Mouse (Mus musculus) ES-Bruce4 (cell line): Measurements from ENCODE around the gene Smg9. TPM values are rescaled to one million over a fixed set of nuclear protein-coding genes. Genes with fewer than 3 reads are reported as not detected.

Experiments
- H3K27ac ChIP-seq: 2 replicates; pipeline ENCODE4 v1.5.1; 2012; ENCODE audit warnings: low read length, inconsistent platforms; ENCODE audit not compliant: insufficient read depth
- H3K27me3 ChIP-seq: 2 replicates; pipeline ENCODE4 v1.6.1; 2012; ENCODE audit warnings: mild to moderate bottlenecking, low read length, inconsistent platforms; ENCODE audit not compliant: control insufficient read depth, poor library complexity, insufficient read depth, severe bottlenecking
- H3K36me3 ChIP-seq: 2 replicates; pipeline ENCODE4 v1.6.1; 2012; ENCODE audit warnings: inconsistent platforms, mild to moderate bottlenecking, low read length, moderate library complexity; ENCODE audit not compliant: control insufficient read depth, poor library complexity, insufficient read depth, severe bottlenecking
- H3K4me1 ChIP-seq: one replicate; pipeline ENCODE4 v1.8.1; 2011; ENCODE audit warnings: low read length; ENCODE audit not compliant: control insufficient read depth, insufficient read depth
- H3K4me3 ChIP-seq: 2 replicates; pipeline ENCODE4 v1.5.1; 2011; ENCODE audit warnings: low read depth, mild to moderate bottlenecking, low read length
- H3K9ac ChIP-seq: 2 replicates; pipeline ENCODE4 v1.6.1; 2012; ENCODE audit warnings: low read depth, mild to moderate bottlenecking, inconsistent platforms; ENCODE audit not compliant: poor library complexity, severe bottlenecking
- H3K9me3 ChIP-seq: replicated peaks from 2 replicates; pipeline ENCODE4 v1.6.1; 2012; ENCODE audit warnings: mild to moderate bottlenecking, low read length, inconsistent platforms; ENCODE audit not compliant: control insufficient read depth, poor library complexity, insufficient read depth, severe bottlenecking
- CTCF ChIP-seq: IDR thresholded peaks from one replicate; pipeline ENCODE4 v1.8.1; 2011; ENCODE audit warnings: low read depth, low read length
- EP300 ChIP-seq: IDR thresholded peaks from 2 replicates; pipeline ENCODE4 v1.6.1; 2011; ENCODE audit warnings: low read depth, low read length; ENCODE audit not compliant: insufficient read depth
- POLR2A ChIP-seq: IDR thresholded peaks from one replicate; pipeline ENCODE4 v1.8.1; 2011; ENCODE audit warnings: low read length; ENCODE audit not compliant: insufficient read depth
- polyA plus RNA-seq: library from polyadenylated mRNA; stranded (reverse); fragments of >200 nt; gene quantifications from 2 replicates; pipeline ENCODE4 v1.2.4, GENCODE M21; 2011; ENCODE audit warnings: low read depth; ENCODE audit not compliant: missing spikeins, insufficient read depth, insufficient read length

The Smg9 gene
- polyA plus RNA-seq, 1 experiment, result 25.5 TPM

DNA sequence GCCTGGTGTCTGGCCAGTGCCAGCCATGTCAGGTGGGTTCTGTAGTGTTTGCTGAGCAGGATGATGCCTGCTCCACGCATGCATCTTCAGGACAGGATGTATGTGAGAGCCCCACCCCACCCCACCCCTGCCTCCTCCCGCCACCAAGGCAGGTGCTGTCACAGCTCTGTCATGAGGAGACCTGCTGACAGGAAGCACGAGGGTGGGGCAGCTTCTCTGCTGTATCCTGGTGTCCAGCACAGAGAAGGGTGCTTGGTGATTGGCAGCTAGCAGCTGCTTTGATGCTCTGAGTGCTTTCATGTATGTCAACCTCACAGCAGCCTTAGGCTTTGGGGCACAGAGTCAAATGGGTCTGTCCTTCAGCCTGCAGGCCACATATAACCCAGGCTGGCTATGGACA is 14.2 kb downstream of the Smg9 start:
- no peaks in the 10 kb centered on the region for H3K27me3 ChIP-seq
- H3K36me3 ChIP-seq, result no peaks in the 10 kb centered on the region
- TF ChIP-seq POLR2A, result no peak
- TF ChIP-seq EP300, result no peak
- TF ChIP-seq CTCF, result no peak
- H3K27ac ChIP-seq, result no peak overlapping the region
- H3K9me3 ChIP-seq, result no peaks in the 10 kb centered on the region
- peaks cover 2% of the 10 kb centered on the region for H3K4me1 ChIP-seq
- no peak overlapping the region for H3K4me3 ChIP-seq
- no peak overlapping the region for H3K9ac ChIP-seq

DNA sequence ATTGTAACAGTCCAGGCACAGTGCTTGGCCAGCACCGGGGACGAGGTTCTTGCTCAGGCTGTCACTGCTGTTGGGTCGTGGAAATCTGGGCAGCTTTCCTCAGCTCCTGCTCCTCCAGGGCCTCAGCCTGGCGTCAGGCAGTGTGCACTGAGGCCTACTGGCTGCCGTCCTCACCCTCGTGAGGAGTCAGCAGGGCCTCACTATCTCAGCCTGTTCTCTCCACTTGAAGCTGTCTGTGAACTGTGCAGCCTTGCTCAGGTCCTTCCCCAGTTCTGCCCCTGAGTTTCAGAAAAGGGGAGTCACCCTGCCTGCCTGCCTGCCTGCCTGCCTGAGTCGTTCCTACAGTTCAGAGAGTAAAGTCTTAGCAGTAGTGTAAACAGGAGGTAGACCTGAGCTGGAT is 15.8 kb downstream of the Smg9 start:
- Histone ChIP-seq H3K27me3 (no peaks in the 10 kb centered on the region), H3K9me3 (no peaks in the 10 kb centered on the region), H3K36me3 (no peaks in the 10 kb centered on the region), H3K9ac (no peak overlapping the region), H3K27ac (no peak overlapping the region), H3K4me1 (peaks cover 2% of the 10 kb centered on the region), H3K4me3 (no peak overlapping the region)
- TF ChIP-seq CTCF (no peak), EP300 (no peak), POLR2A (no peak)

DNA sequence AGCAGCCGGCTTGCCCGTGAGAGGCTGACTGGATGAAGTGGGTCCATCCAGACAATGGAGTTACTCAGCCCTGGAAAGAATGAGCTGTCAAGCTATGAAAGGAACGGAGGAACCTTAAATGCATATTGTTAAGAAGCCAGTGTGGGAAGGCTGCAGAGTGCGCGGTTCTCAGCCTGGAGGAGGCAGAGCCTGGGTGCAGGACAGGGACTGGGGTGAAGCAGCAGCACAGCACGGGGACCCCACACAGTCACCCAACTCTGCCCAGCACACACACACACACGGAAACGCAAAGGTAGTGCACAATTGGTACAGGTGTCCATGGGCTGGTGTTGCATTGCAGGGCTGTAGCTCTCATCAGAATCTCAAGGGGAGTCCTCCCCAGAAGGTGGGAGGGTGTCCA is 20.2 kb downstream of the Smg9 start:
- TF ChIP-seq EP300 (no peak), POLR2A (no peak), CTCF (no peak)
- H3K27me3 ChIP-seq, result no peaks in the 10 kb centered on the region
- no peak overlapping the region for H3K9ac ChIP-seq
- H3K4me3 ChIP-seq, result no peak overlapping the region
- no peaks in the 10 kb centered on the region for H3K4me1 ChIP-seq
- 0 out of 2 replicates have a peak, but pooled peaks cover 3% of the 10 kb centered on the region for H3K36me3 ChIP-seq
- no peak overlapping the region for H3K27ac ChIP-seq
- H3K9me3 ChIP-seq, result no peaks in the 10 kb centered on the region

DNA sequence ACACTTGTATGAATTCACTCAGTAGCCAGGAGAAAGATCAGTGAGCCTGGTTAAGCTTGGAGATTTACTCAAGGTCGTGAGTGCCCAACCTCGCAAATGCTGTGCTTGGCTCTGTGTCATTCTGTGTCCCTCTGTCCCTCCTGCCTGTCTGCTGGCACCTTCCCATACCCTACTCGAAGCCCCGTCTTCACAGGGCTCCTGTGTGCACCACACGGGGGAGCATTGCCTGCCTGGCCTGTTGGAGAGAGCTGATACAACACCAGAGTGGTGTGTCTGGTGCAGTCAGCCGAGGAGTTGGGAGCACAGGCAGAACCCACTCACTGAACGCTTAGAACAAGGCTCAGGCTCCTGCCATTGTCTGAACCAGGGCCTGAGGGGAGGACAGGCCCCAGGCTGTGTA is 22.2 kb downstream of the Smg9 start:
- Histone ChIP-seq H3K9ac (no peak overlapping the region), H3K27me3 (no peaks in the 10 kb centered on the region), H3K27ac (no peak overlapping the region), H3K9me3 (no peaks in the 10 kb centered on the region), H3K4me3 (no peak overlapping the region), H3K36me3 (0 out of 2 replicates have a peak, but pooled peaks cover 3% of the 10 kb centered on the region), H3K4me1 (no peaks in the 10 kb centered on the region)
- TF ChIP-seq EP300 (no peak), CTCF (no peak), POLR2A (no peak)

DNA sequence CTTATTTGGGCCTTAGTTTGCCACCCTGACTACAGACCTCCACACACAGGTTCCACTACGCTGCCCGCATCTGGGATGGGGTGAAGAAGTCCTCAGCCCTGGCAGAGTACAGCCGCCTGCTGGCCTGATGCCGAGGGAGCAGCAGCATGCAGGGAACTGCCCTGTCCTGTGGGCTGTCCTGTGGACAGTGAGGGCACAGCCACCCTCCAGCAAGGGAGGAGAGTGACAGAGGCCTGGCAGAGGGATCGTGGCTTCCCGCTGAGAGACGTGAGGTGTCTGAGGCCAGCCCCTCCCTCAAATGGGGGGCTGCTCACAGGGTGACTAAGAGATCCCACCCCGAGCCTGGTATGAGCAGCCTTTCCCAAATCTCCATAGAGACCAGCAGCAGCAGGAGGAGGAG is 22.8 kb downstream of the Smg9 start:
- H3K4me1 ChIP-seq, result no peaks in the 10 kb centered on the region
- 0 out of 2 replicates have a peak, but pooled peaks cover 3% of the 10 kb centered on the region for H3K36me3 ChIP-seq
- TF ChIP-seq CTCF (no peak), EP300 (no peak), POLR2A (no peak)

DNA sequence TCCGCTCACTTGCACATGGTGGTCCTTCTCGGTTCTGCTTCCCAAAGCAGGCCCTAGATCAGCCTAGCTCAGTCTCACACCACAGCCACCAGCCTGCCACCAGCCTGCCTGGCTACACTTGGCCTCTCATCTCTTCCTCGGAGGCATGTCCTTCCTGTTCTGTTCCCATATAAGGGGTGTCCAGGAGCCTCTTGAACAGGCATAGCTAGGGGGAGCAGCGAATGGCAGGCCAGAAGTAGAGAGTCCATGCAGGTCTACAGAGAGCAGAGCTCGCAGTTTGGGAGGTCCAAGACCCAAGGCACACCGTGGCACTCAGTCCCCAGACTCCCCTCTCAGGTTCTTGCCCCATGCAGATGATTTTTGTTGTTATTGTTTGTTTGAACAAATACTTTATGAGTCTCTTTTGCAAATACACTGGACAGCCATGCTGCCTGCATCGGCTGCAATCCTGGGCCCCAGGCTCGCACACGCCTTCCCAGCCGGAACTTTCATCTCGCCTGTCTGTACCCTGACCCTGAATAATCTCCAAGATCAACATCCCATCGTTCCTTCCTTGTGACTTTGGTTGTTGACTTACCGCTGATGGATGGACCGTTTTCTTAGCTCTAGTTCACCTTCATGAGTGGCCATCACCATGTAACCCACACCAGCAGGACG is 23.8 kb downstream of the Smg9 start:
- no peak overlapping the region for H3K27ac ChIP-seq
- H3K9ac ChIP-seq, result no peak overlapping the region
- TF ChIP-seq EP300 (no peak), CTCF (no peak), POLR2A (no peak)
- no peak overlapping the region for H3K4me3 ChIP-seq
- H3K9me3 ChIP-seq, result no peaks in the 10 kb centered on the region
- 0 out of 2 replicates have a peak, but pooled peaks cover 3% of the 10 kb centered on the region for H3K36me3 ChIP-seq
- no peaks in the 10 kb centered on the region for H3K27me3 ChIP-seq
- no peaks in the 10 kb centered on the region for H3K4me1 ChIP-seq

More for the DNA sequence above, 22.8 kb downstream of the Smg9 start:
- Histone ChIP-seq H3K9me3 (no peaks in the 10 kb centered on the region), H3K4me3 (no peak overlapping the region), H3K9ac (no peak overlapping the region), H3K27ac (no peak overlapping the region), H3K27me3 (no peaks in the 10 kb centered on the region)
